Mouse (Mus musculus) forebrain, embryonic 12.5 days (tissue): ENCODE measurements at regions not wholly inside any gene's neighbourhood (a gene's known extent, or its start where the extent isn't known, plus 50 kb on each side); places are given as distances from the start of the nearest gene placed in this dataset.
A peak's percentile ranks its signal among the peaks of the same experiment; 100 is the strongest.
"Not testable (repeated sequence)": the region's sequence is repeated elsewhere in the genome, so short reads cannot be mapped to it uniquely, and the experiment has no call there.

Experiments used
- ATAC-seq: fragments of 200-750 bp; cut with Nextera tagmentation; 2 replicates; pipeline ENCODE4 v1.8.0; 2017; ENCODE audit warnings: moderate TSS enrichment; ENCODE audit not compliant: low FRiP score
- H3K27ac ChIP-seq: fragments of 300-500 bp; sonication (generic); 2 replicates; pipeline ENCODE4 v1.5.1; 2016; ENCODE audit warnings: mild to moderate bottlenecking
- H3K27me3 ChIP-seq: fragments of 300-500 bp; sonication (generic); 2 replicates; pipeline ENCODE4 v1.6.1; 2016; ENCODE audit warnings: mild to moderate bottlenecking
- H3K36me3 ChIP-seq: fragments of 300-500 bp; sonication (generic); replicated peaks from 2 replicates; pipeline ENCODE4 v1.6.1; 2016; ENCODE audit warnings: mild to moderate bottlenecking
- H3K4me1 ChIP-seq: fragments of 300-500 bp; sonication (generic); 2 replicates; pipeline ENCODE4 v1.6.1; 2016
- H3K4me2 ChIP-seq: fragments of 300-500 bp; sonication (generic); 2 replicates; pipeline ENCODE4 v1.6.1; 2016; ENCODE audit warnings: mild to moderate bottlenecking, moderate library complexity
- H3K4me3 ChIP-seq: fragments of 300-500 bp; sonication (generic); replicated peaks from 2 replicates; pipeline ENCODE4 v1.5.1; 2016; ENCODE audit warnings: mild to moderate bottlenecking
- H3K9ac ChIP-seq: fragments of 300-500 bp; sonication (generic); 2 replicates; pipeline ENCODE4 v1.6.1; 2016; ENCODE audit warnings: mild to moderate bottlenecking
- H3K9me3 ChIP-seq: fragments of 300-500 bp; sonication (generic); 2 replicates; pipeline ENCODE4 v1.6.1; 2016
- WGBS: fragments of 180-500 bp; shearing (Covaris S2); methylation state at CpG from one replicate; pipeline ENCODE4 v1.1.7; 2016; 5-methylcytosine and 5-hydroxymethylcytosine counted together

- H3K9me3 ChIP-seq, ATAC-seq, H3K27ac ChIP-seq, H3K4me2 ChIP-seq, H3K4me3 ChIP-seq, H3K27me3 ChIP-seq, H3K9ac ChIP-seq, H3K4me1 ChIP-seq, H3K36me3 ChIP-seq: not testable (repeated sequence)
- WGBS: 58% methylated on average over 1 of the region's 1 CpGs
Measured at GRCm38 (mm10) chr16:8914183-8914582, 84.3 kb downstream of the 1810013L24Rik start.

- no peaks in the 10 kb centered on the region for H3K27me3 ChIP-seq
- H3K4me1 ChIP-seq: peaks cover 3% of the 10 kb centered on the region; the same call in 1 of the 2 replicates
- H3K4me3 ChIP-seq: no peak overlapping the region
- no peak overlapping the region for H3K4me2 ChIP-seq
- H3K9me3 ChIP-seq: no peaks in the 10 kb centered on the region
- no peak for ATAC-seq
- H3K36me3 ChIP-seq: no peaks in the 10 kb centered on the region
- WGBS: 51% methylated on average over 7 of the region's 7 CpGs
- H3K27ac ChIP-seq: no peak overlapping the region
- H3K9ac ChIP-seq: no peak overlapping the region
Measured at GRCm38 (mm10) chr16:8916091-8916490, 86.2 kb downstream of the 1810013L24Rik start.

DNA sequence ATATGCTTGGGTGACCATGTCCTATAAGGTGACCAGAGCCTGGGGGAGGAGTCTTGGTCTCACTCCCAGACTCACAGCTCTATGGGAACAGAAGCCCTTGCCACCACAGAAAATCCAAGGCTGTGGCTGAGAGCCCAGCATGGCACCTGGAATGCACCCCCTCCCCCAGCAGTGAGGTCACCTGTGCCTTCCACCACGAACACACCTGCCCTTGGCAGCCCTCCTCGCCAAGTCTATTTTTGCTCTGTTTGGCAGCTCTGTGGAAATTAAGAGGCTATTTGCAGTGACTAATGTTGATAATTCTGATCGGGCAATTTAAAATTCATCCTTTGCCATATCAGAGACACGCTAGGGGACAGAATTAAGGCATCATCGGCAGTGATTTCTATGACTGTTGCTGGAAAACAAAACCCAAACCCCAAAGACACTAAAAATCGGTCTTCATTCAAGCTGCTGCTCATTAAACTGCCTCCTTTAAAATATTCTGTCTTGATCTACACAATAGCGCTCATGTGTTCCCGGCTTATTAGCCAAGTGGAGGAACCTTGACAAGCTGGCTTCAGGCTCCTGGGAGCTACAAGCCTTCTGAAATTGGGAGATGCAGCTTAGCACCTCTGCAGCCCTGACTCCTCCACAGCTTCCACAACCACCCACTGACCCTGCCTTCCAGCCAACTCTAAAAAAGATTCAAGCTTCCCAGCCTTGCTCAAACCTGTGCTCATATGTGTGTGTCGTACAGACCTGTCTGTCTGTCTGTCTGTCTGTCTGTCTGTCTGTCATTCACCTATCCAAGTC lies 89.0 kb downstream of the 1810013L24Rik start:
- Histone ChIP-seq H3K27me3 (no peaks in the 10 kb centered on the region), H3K4me3 (no peak overlapping the region), H3K4me1 (peaks cover 3% of the 10 kb centered on the region; the same call in 1 of the 2 replicates), H3K36me3 (no peaks in the 10 kb centered on the region), H3K9ac (no peak overlapping the region), H3K27ac (no peak overlapping the region), H3K4me2 (no peak overlapping the region), H3K9me3 (no peaks in the 10 kb centered on the region)
- no peak for ATAC-seq
- WGBS: 82% methylated on average over 9 of the region's 9 CpGs

DNA sequence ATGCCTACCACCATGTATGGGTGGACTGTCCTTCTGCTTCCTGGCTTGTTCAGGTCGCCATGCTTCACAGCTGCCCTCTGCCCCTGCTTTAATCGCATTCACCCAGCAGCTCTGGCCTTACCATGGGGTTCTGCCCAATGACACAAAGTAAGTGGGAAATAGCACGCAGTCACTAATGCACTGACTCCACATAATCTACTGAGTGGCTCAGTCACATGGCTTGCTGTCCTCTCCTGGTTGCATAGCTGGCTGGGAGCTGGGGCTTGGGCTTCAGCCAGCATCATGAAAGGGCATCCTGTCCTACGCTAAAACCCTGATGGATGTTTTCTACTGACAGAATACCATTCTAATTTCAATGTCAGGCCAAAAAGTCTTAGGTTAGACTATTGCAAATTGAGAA lies 94.8 kb downstream of the 1810013L24Rik start:
- no peaks in the 10 kb centered on the region for H3K9me3 ChIP-seq
- H3K4me3 ChIP-seq: no peak overlapping the region
- ATAC-seq: no peak
- H3K9ac ChIP-seq: no peak overlapping the region
- 86% methylated on average over 4 of the region's 4 CpGs for WGBS
- no peaks in the 10 kb centered on the region for H3K36me3 ChIP-seq
- H3K27ac ChIP-seq: no peak overlapping the region
- H3K4me1 ChIP-seq: no peaks in the 10 kb centered on the region
- no peaks in the 10 kb centered on the region for H3K27me3 ChIP-seq
- H3K4me2 ChIP-seq: no peak overlapping the region

DNA sequence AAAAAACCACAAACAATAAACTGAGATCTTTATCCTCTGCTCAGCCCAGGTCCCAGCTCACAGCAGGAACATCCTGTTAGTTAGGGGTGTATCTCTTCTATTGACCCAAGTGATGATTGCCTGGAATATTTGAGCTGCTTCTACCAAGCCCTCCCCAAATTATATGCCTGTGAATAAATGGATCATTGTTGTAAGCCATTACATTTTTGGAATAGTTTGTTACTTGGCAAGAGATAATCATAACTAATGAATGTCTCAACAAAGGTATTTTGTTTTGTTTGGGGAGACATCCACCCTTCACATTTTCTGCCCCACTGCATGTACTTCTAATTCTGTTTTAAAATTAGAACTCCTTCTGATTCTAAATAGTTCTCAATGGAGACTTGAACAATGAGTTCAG lies 102.1 kb downstream of the 1810013L24Rik start:
- no peak overlapping the region for H3K4me3 ChIP-seq
- no peaks in the 10 kb centered on the region for H3K9me3 ChIP-seq
- H3K27me3 ChIP-seq: no peaks in the 10 kb centered on the region
- H3K9ac ChIP-seq: no peak overlapping the region
- ATAC-seq: no peak
- no peaks in the 10 kb centered on the region for H3K4me1 ChIP-seq
- no peak overlapping the region for H3K27ac ChIP-seq
- H3K4me2 ChIP-seq: no peak overlapping the region
- H3K36me3 ChIP-seq: no peaks in the 10 kb centered on the region

- H3K4me2 ChIP-seq: no peak overlapping the region
- H3K4me1 ChIP-seq: no peaks in the 10 kb centered on the region
- no peaks in the 10 kb centered on the region for H3K27me3 ChIP-seq
- H3K4me3 ChIP-seq: no peak overlapping the region
- WGBS: 91% methylated on average over 3 of the region's 3 CpGs
- H3K9ac ChIP-seq: no peak overlapping the region
- no peaks in the 10 kb centered on the region for H3K9me3 ChIP-seq
- ATAC-seq: no peak
- H3K27ac ChIP-seq: no peak overlapping the region
- no peaks in the 10 kb centered on the region for H3K36me3 ChIP-seq
Measured at GRCm38 (mm10) chr16:8933121-8933520, 103.2 kb downstream of the 1810013L24Rik start.

DNA sequence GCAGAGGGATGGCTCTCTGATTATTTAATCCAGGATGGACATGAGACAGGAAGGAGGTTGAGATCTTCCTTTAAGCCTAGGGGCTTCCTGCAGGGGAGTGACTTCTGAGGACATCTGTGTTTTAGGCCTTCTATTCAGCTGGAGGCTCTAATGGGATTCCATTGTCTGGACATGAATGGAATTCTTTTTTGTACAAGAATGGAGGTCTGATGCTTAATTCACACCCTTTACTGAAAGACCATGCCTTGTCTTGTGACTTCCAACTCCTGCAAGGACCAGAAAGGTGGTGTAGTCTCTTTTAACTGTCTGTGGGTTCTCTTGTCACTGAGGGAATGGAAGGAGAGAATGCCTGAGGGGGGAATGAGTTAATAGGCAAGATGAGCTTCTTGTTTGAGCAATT lies 106.5 kb downstream of the 1810013L24Rik start:
- Histone ChIP-seq H3K36me3 (no peaks in the 10 kb centered on the region), H3K27ac (no peak overlapping the region), H3K4me2 (no peak overlapping the region)

GRCm38 (mm10) chr16:8938516-8938915 lies 108.6 kb downstream of the 1810013L24Rik start:
- 54% methylated on average over 5 of the region's 5 CpGs for WGBS
- Histone ChIP-seq H3K4me1 (no peaks in the 10 kb centered on the region), H3K4me2 (no peak overlapping the region), H3K9ac (no peak overlapping the region), H3K27me3 (no peaks in the 10 kb centered on the region), H3K27ac (no peak overlapping the region), H3K9me3 (no peaks in the 10 kb centered on the region), H3K4me3 (no peak overlapping the region), H3K36me3 (no peaks in the 10 kb centered on the region)
- no peak for ATAC-seq

More for the DNA sequence above, 106.5 kb downstream of the 1810013L24Rik start:
- no peak for ATAC-seq
- no peak overlapping the region for H3K9ac ChIP-seq
- no peaks in the 10 kb centered on the region for H3K27me3 ChIP-seq
- no peaks in the 10 kb centered on the region for H3K4me1 ChIP-seq
- no peaks in the 10 kb centered on the region for H3K9me3 ChIP-seq
- H3K4me3 ChIP-seq: no peak overlapping the region

DNA sequence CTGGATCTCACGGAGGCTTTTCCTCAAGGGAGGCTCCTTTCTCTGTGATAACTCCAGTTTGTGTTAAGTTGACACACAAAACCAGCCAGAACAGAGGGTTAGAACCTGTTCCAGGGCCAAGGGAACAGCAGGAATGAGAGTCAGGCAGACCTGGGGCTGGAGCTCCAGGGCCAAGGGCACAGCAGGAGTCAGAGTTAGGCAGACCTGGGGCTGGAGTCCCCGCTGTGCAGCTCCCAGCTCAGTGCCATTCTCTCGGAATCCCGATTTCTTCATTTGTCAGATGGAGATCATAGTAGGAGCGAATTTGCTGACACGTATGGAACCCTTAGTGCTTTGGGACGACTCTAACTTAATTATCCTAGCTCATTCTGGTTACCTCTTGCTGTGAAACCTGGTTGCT lies 109.2 kb downstream of the 1810013L24Rik start:
- Histone ChIP-seq H3K36me3 (no peaks in the 10 kb centered on the region), H3K27me3 (no peaks in the 10 kb centered on the region), H3K4me1 (no peaks in the 10 kb centered on the region), H3K27ac (no peak overlapping the region), H3K9me3 (no peaks in the 10 kb centered on the region), H3K4me2 (no peak overlapping the region), H3K4me3 (no peak overlapping the region), H3K9ac (no peak overlapping the region)
- WGBS: 45% methylated on average over 7 of the region's 7 CpGs
- no peak for ATAC-seq

- WGBS: 21% methylated on average over 5 of the region's 5 CpGs
- Histone ChIP-seq H3K27ac (peak overlapping the region; percentile 48; the same call in 1 of the 2 replicates), H3K4me3 (no peak overlapping the region), H3K9me3 (no peaks in the 10 kb centered on the region), H3K9ac (no peak overlapping the region), H3K27me3 (no peaks in the 10 kb centered on the region), H3K36me3 (no peaks in the 10 kb centered on the region), H3K4me1 (peaks cover 26% of the 10 kb centered on the region), H3K4me2 (no peak overlapping the region)
- ATAC-seq: peak; percentile 70; the same call in 1 of the 2 replicates
Measured at GRCm38 (mm10) chr16:8944412-8945102, 114.7 kb downstream of the 1810013L24Rik start.

- Histone ChIP-seq H3K4me2 (no peak overlapping the region), H3K36me3 (no peaks in the 10 kb centered on the region), H3K9me3 (no peaks in the 10 kb centered on the region), H3K4me1 (peaks cover 30% of the 10 kb centered on the region), H3K9ac (no peak overlapping the region), H3K27ac (no peak overlapping the region), H3K4me3 (no peak overlapping the region), H3K27me3 (no peaks in the 10 kb centered on the region)
- ATAC-seq: peak; percentile 60; the same call in 1 of the 2 replicates
- WGBS: 47% methylated on average over 5 of the region's 5 CpGs
Measured at GRCm38 (mm10) chr16:8947846-8948245, 117.9 kb downstream of the 1810013L24Rik start.

GRCm38 (mm10) chr16:8951156-8951899 lies 121.4 kb downstream of the 1810013L24Rik start:
- Histone ChIP-seq H3K27ac (no peak overlapping the region), H3K4me2 (no peak overlapping the region), H3K4me3 (no peak overlapping the region), H3K36me3 (no peaks in the 10 kb centered on the region), H3K4me1 (peaks cover 11% of the 10 kb centered on the region), H3K9ac (no peak overlapping the region), H3K27me3 (no peaks in the 10 kb centered on the region), H3K9me3 (no peaks in the 10 kb centered on the region)
- WGBS: 83% methylated on average over 6 of the region's 6 CpGs
- no peak for ATAC-seq
